ENCODE assay signal across 35 mouse cellular contexts in the genomic region with DNA sequence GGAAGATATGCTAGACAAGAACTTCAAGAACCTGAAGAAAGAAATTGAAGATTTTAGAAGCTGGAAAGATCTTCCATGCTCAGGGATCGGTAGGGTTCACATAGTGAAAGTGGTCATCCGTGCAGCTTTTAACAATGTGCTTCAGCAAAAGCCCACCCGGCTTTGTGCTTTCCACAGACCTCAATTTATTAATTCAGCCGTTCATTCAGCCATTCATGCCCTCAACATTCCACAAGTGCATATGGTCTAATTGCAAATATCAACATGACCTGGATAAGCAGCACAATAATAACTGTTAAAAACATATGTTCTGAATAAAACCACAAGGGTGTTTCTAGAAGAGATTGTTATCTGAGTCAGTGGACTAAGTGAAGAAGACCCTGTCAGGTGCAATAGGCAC.
"Had no signal": no experiment of that assay in that cellular context is flagged by ENCODE, and none has a peak within 500 bp of the region (broad histone marks: within the 10 kb centered on the region; RNA-seq: fewer than 3 reads in every experiment).

No protein-coding gene starts in this region.

- H3K4me2 ChIP-seq: heart, embryonic 11.5 days; heart, embryonic 12.5 days; heart, embryonic 13.5 days; heart, embryonic 15.5 days; hindbrain, embryonic 12.5 days; hindbrain, embryonic 13.5 days; hindbrain, embryonic 14.5 days; hindbrain, embryonic 15.5 days; intestine, embryonic 15.5 days; kidney, embryonic 15.5 days had no signal

- H3K27ac ChIP-seq: heart, embryonic 10.5 days; heart, embryonic 13.5 days; heart, embryonic 15.5 days; hindbrain, embryonic 10.5 days; hindbrain, embryonic 12.5 days; hindbrain, embryonic 13.5 days; hindbrain, embryonic 14.5 days; hindbrain, embryonic 15.5 days; hindbrain, postnatal 0 days; intestine, embryonic 15.5 days; kidney, embryonic 15.5 days; kidney, postnatal 0 days; layer of hippocampus, adult 2 months had no signal

- H3K9me3 ChIP-seq: heart, embryonic 10.5 days; heart, embryonic 12.5 days; heart, embryonic 13.5 days; heart, embryonic 15.5 days; hindbrain, embryonic 10.5 days; hindbrain, embryonic 12.5 days; hindbrain, embryonic 13.5 days; hindbrain, embryonic 15.5 days; intestine, embryonic 15.5 days; kidney, embryonic 15.5 days had no signal

- H3K27me3 ChIP-seq: heart, embryonic 12.5 days; heart, embryonic 13.5 days; heart, embryonic 15.5 days; hindbrain, embryonic 12.5 days; hindbrain, embryonic 13.5 days; hindbrain, embryonic 15.5 days; intestine, embryonic 15.5 days; kidney, embryonic 15.5 days had no signal

- DNase-seq: heart, postnatal 10 days; heart, postnatal 14 days; heart, postnatal 36 days; heart, postnatal 4 days; kidney, adult 11 months; kidney, adult 18-20 months; kidney, adult 2 months; kidney, adult 8-10 months; kidney, adult 9 months; kidney, postnatal 10 days; kidney, postnatal 14 days; kidney, postnatal 25 days; kidney, postnatal 36 days; kidney, postnatal 4 days; layer of hippocampus, adult 9-11 months; layer of hippocampus, postnatal 36 days had no signal

- H3K4me1 ChIP-seq: heart, embryonic 12.5 days; heart, embryonic 15.5 days; hindbrain, embryonic 10.5 days; hindbrain, embryonic 15.5 days; intestine, embryonic 15.5 days; kidney, embryonic 15.5 days had no signal

- H3K9ac ChIP-seq: heart, embryonic 12.5 days; heart, embryonic 13.5 days; heart, embryonic 15.5 days; hindbrain, embryonic 12.5 days; hindbrain, embryonic 13.5 days; hindbrain, embryonic 14.5 days; hindbrain, embryonic 15.5 days; intestine, embryonic 15.5 days; kidney, embryonic 15.5 days had no signal

- H3K36me3 ChIP-seq: heart, embryonic 10.5 days; heart, embryonic 12.5 days; heart, embryonic 13.5 days; heart, embryonic 15.5 days; hindbrain, embryonic 10.5 days; hindbrain, embryonic 12.5 days; hindbrain, embryonic 13.5 days; hindbrain, embryonic 15.5 days; intestine, embryonic 15.5 days; kidney, embryonic 15.5 days had no signal

- H3K4me3 ChIP-seq: heart, embryonic 10.5 days; heart, embryonic 12.5 days; heart, embryonic 13.5 days; heart, embryonic 15.5 days; hindbrain, embryonic 10.5 days; hindbrain, embryonic 12.5 days; hindbrain, embryonic 13.5 days; hindbrain, embryonic 15.5 days; intestine, embryonic 15.5 days; kidney, embryonic 15.5 days; layer of hippocampus, adult 2 months had no signal

- ATAC-seq: hindbrain, embryonic 16.5 days; hindbrain, postnatal 0 days; inflammation-experienced regulatory T-cells, adult 6 months; intestine, embryonic 15.5 days; intestine, embryonic 16.5 days; intestine, postnatal 0 days had no signal
